8 mouse cellular contexts compared by ENCODE assay signal in the genomic region with DNA sequence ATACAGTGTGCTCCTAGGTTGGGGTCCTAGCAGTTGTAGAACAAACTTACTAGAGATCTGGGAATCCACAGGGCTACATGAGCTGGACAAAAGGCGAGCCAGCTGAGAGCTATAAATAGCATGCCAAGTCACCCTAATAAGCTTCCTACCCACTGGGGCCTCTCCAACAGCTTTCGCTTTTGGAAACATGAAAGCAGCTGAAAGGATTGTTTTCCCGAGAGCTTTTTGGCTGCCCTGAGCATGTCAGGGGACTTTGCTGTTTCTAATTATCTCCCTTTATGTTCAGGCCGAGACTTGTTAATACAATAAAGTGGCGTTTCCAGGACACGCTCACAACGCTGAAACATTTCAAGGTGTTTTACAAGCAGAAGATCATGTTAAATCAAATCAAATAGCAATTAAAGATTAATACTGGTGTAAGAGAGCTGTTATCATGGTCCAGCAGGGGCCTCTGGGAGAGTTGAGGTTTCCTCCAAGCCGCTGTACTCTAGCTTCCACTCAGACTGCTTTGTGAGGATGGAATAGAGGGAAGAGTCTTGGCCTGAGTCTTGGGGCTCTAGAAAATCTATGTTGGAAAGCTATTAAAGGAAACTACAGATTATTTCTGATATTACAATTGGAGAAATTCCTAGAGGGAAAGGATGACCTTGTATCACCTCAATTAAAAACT.
DNase-seq lines count a peak whose midpoint lies in the region; ATAC-seq and TF ChIP-seq lines count a peak whose summit lies in the region.

No protein-coding gene starts in this region.

- H3K4me3 ChIP-seq in lung, embryonic 14.5 days (ENCODE audit: low read depth, low read length), result no peak overlapping the region
- no peak overlapping the region for H3K4me3 ChIP-seq in lung, adult 2 months (replicated peaks; ENCODE audit: extremely low read depth, low read depth, low read length)
- no peak overlapping the region for H3K4me3 ChIP-seq in midbrain, embryonic 13.5 days (replicated peaks)

- no peaks in the 10 kb centered on the region for H3K4me1 ChIP-seq in lung, embryonic 14.5 days (ENCODE audit: insufficient read depth)
- no peaks in the 10 kb centered on the region for H3K4me1 ChIP-seq in lung, adult 2 months (ENCODE audit: control insufficient read depth, insufficient read depth, low read length)
- peaks cover 11% of the 10 kb centered on the region for H3K4me1 ChIP-seq in midbrain, embryonic 13.5 days (replicated peaks)

- no peak overlapping the region for H3K9ac ChIP-seq in lung, embryonic 14.5 days
- no peak overlapping the region for H3K9ac ChIP-seq in midbrain, embryonic 13.5 days (replicated peaks)

- DNase-seq in lung, embryonic 14.5 days, result peak; percentile 67
- DNase-seq in lung, adult 2 months, result no peak
- peak; percentile 26 for DNase-seq in embryo, embryonic 9.5 days (ENCODE audit: extremely low spot score)
- peak; percentile 95 for DNase-seq in heart, adult 11 months
- peak; percentile 73 for DNase-seq in hindlimb bud, embryonic 11.5 days (ENCODE audit: extremely low spot score, low read depth, low spot score)
- no peak for DNase-seq in spleen, adult 18-20 months

- 40% methylated on average over 8 of the region's 8 CpGs for WGBS in lung, embryonic 14.5 days
- 52% methylated on average over 8 of the region's 8 CpGs for WGBS in lung, adult 2 months
- 7% methylated on average over 8 of the region's 8 CpGs for WGBS in midbrain, embryonic 13.5 days

- no peak for TF ChIP-seq POLR2A in lung, adult 2 months (IDR thresholded peaks at IDR 0.05; ENCODE audit: borderline replicate concordance, extremely low read depth, low read depth, low read length)

- ATAC-seq in lung, embryonic 14.5 days (ENCODE audit: insufficient read depth), result peak; percentile 71; the same call in 1 of the 2 replicates
- peak; percentile 88 for ATAC-seq in midbrain, embryonic 13.5 days
- no peak for ATAC-seq in megakaryocyte, adult 5-6 weeks (ENCODE audit: poor library complexity, severe bottlenecking)

- no peaks in the 10 kb centered on the region for H3K9me3 ChIP-seq in lung, embryonic 14.5 days (ENCODE audit: low read depth, low read length)
- no peaks in the 10 kb centered on the region for H3K9me3 ChIP-seq in midbrain, embryonic 13.5 days

- H3K4me2 ChIP-seq in lung, embryonic 14.5 days, result no peak overlapping the region
- H3K4me2 ChIP-seq in midbrain, embryonic 13.5 days (replicated peaks), result peak overlapping the region; percentile 15; the same call in 1 of the 2 replicates

- no peaks in the 10 kb centered on the region for H3K27me3 ChIP-seq in lung, embryonic 14.5 days (ENCODE audit: insufficient read depth, low read length)
- peaks cover 6% of the 10 kb centered on the region; the same call in 1 of the 2 replicates for H3K27me3 ChIP-seq in midbrain, embryonic 13.5 days

- no peaks in the 10 kb centered on the region for H3K36me3 ChIP-seq in lung, embryonic 14.5 days (ENCODE audit: insufficient read depth)
- no peaks in the 10 kb centered on the region for H3K36me3 ChIP-seq in midbrain, embryonic 13.5 days

- no peak overlapping the region; the same call in 1 of the 2 replicates for H3K27ac ChIP-seq in lung, embryonic 14.5 days (ENCODE audit: low read depth)
- H3K27ac ChIP-seq in midbrain, embryonic 13.5 days, result peak overlapping the region; percentile 53

- TF ChIP-seq CTCF in lung, embryonic 14.5 days (IDR thresholded peaks at IDR 0.05; ENCODE audit: low read depth), result no peak
- no peak for TF ChIP-seq CTCF in lung, adult 2 months (IDR thresholded peaks at IDR 0.05; ENCODE audit: insufficient read depth, low read length)

Comparison
In these comparisons a context has a peak if more than half of its experiments do, and no peak if none do; other contexts are left out.
1. DNase-seq: peak in lung, embryonic 14.5 days (single experiment), embryo, embryonic 9.5 days (single experiment), heart, adult 11 months (single experiment) and hindlimb bud, embryonic 11.5 days (single experiment); none in lung, adult 2 months (single experiment) and spleen, adult 18-20 months (0 of 2).